Mouse (Mus musculus) T-helper 1 cell (primary cell): Measurements from ENCODE around the gene Gdpd1.

Source experiments
- in situ Hi-C: fragments of 300-600 bp; cut with MboI, MseI; formaldehyde crosslinking; loops from one replicate; pipeline ENCODE4 v1.15.1; 2025; ENCODE audit warnings: high pct_unique_total_duplicates

The Gdpd1 gene

DNA sequence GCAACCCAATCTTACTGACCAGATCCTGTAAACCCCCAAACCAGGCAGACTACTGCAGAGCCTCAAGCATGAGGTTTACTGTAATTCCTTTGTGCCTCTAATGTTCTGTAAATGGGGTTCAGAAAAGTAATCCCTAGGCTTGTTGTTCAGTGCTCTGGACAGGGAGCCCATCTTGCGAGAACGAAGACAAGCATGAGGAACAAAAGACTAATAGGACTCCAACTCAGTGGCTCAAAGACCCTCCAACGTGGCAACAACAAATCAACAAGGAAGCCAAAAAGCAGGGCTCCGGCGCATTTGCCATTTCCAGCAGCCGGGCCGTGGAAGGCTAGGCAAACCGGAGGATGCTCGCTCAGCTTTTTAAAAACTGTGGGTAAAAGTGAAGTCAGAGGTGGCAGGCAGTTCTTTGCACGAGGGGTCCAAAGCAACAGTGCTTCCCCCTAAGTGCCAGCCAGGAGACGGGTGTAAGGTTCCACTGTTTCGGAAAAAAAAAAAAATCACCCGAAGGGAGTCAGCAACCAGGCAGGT, 81.3 kb downstream of the Gdpd1 start:
- in situ Hi-C loops, result no loop called here

DNA sequence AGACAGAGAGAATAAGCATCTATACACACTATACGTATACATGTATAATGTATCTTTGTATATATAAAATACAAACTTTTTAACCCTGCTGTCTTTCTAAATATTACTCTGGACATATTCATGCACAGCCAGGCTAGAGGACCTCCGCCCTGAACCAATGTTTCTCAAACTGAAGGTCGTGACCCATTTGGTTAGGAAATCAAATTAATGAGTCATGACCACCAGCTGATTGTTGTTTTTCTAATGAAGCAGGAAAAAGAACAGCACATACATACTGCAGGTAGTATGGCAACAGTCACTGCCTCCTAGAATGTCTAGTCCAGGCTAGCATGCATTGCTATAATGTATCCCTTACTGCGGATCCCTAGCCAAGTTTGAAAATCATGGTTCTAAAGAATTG, 82.6 kb downstream of the Gdpd1 start:
- in situ Hi-C loops, result no loop called here

DNA sequence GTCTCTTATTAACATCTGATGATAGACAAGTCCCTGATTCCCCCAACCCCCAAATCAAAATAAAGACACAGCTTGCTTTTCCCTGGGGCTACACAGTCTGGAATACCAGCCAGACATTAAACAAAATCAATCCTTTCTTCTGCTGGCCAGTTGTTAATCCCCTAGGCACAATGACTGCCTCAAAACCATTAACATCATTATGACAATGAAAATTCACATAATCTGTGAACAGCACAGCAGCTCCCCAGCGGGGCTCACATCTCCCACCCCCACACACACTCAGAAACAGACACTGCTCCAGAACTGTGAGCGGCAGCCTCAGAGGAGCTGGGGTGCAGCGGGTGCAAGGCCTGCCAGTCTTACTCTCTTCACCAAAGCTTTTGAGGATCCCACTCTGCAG, 83.6 kb downstream of the Gdpd1 start:
- in situ Hi-C loops, result no loop called here

DNA sequence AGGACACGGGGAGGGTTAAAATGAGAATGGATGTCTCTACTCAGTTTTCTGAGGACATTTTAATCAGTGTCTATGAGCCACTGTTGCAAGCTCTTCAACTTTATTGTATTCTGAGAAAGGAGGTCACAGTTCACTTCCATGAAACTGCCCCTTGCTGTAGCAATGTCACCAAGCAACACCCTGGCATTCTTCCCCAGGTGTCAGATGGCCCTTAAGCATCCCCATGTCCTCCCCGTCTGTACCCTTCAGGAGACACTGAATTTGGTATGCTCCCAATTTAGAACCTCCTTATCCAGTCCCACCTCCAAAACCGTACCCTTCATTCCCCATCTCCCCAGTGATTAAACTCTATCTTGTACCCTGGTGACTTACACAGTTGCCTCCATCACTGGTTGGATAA, 88.9 kb downstream of the Gdpd1 start:
- in situ Hi-C loops, result no loop called here
